Mouse (Mus musculus): ENCODE data around the gene Vmn1r165. TPM values are rescaled to one million over a fixed set of nuclear protein-coding genes. Genes with fewer than 3 reads are reported as not detected.
"Not testable (repeated sequence)": the region's sequence is repeated elsewhere in the genome, so short reads cannot be mapped to it uniquely, and the experiment has no call there.

Gene Vmn1r165
- polyA plus RNA-seq (2015; fragmentation: Nextera tagmentation; extraction: Ambion mirVana), result not detected in 2 replicates

GRCm38 (mm10) chr7:23217032-23217431, at the start of gene Vmn1r165:
Gene Vmn1r165, plus strand, starts transcription at chr7:23217332.
- ATAC-seq (replicated peaks; ENCODE audit: low FRiP score); H3K27me3 ChIP-seq; H3K27ac ChIP-seq; H3K4me3 ChIP-seq (replicated peaks); H3K9ac ChIP-seq; H3K4me1 ChIP-seq; H3K36me3 ChIP-seq; H3K9me3 ChIP-seq (replicated peaks); H3K4me2 ChIP-seq: not testable (repeated sequence)
- whole genome bisulfite sequencing, result no CpG with 5 or more reads among the region's 3 CpGs

DNA sequence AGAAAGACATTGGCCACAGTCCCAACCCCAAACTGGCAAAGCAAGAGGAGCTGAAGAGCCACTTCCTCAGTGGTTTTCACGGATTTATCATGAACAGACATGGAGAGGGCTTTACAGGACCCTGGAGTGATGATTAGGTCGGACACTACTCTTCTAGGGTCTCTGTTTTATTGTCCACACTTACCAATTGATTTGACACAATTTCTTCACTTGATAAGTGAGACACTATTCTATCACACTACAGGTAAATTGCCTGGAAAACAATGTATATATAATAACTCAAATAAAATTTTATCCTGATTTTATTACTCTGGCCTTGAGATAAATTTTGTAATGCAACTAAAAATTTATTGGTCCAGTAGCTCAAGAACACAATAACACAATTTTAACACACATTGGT, 34.5 kb downstream of the Vmn1r165 start, which contains the start of gene Vmn1r166:
Gene Vmn1r166, minus strand, starts transcription at position 101 of the 400 bp plus-strand sequence.
- not testable (repeated sequence) for H3K27me3 ChIP-seq; H3K4me1 ChIP-seq; H3K4me3 ChIP-seq (replicated peaks); ATAC-seq (replicated peaks; ENCODE audit: low FRiP score); H3K9ac ChIP-seq; H3K9me3 ChIP-seq (replicated peaks); H3K36me3 ChIP-seq; H3K4me2 ChIP-seq; H3K27ac ChIP-seq
- no CpG with 5 or more reads among the region's 2 CpGs for WGBS

Other genes starting within 250 kb of the Vmn1r165 start
- not detected in 2 replicates for gene Gm4214, start 232.7 kb upstream of the Vmn1r165 start, polyA plus RNA-seq (2015; fragmentation: Nextera tagmentation; extraction: Ambion mirVana)
- gene Gm4216, start 197.4 kb upstream of the Vmn1r165 start, polyA plus RNA-seq (2015; fragmentation: Nextera tagmentation; extraction: Ambion mirVana), result not detected in 2 replicates
- not detected in 2 replicates for gene Vmn1r163, start 161.8 kb upstream of the Vmn1r165 start, polyA plus RNA-seq (2015; fragmentation: Nextera tagmentation; extraction: Ambion mirVana)
- not detected in 2 replicates for gene Gm8720, start 149.9 kb upstream of the Vmn1r165 start, polyA plus RNA-seq (2015; fragmentation: Nextera tagmentation; extraction: Ambion mirVana)
- gene Gm10662, start 72.9 kb upstream of the Vmn1r165 start, polyA plus RNA-seq (2015; fragmentation: Nextera tagmentation; extraction: Ambion mirVana), result not detected in 2 replicates
- not detected in 2 replicates for gene Vmn1r166, start 34.4 kb downstream of the Vmn1r165 start, polyA plus RNA-seq (2015; fragmentation: Nextera tagmentation; extraction: Ambion mirVana)
- not detected in 2 replicates for gene Gm6902, start 61.6 kb downstream of the Vmn1r165 start, polyA plus RNA-seq (2015; fragmentation: Nextera tagmentation; extraction: Ambion mirVana)
- not detected in 2 replicates for gene Nlrp4e, start 83.9 kb downstream of the Vmn1r165 start, polyA plus RNA-seq (2015; fragmentation: Nextera tagmentation; extraction: Ambion mirVana)
- not detected in 2 replicates for gene Nlrp5, start 168.6 kb downstream of the Vmn1r165 start, polyA plus RNA-seq (2015; fragmentation: Nextera tagmentation; extraction: Ambion mirVana)

Measured in kidney, embryonic 15.5 days (tissue).